Mouse (Mus musculus) urinary bladder, adult 2 months (tissue): Measurements from ENCODE around the gene Zfp616. TPM values are rescaled to one million over a fixed set of nuclear protein-coding genes. Genes with fewer than 3 reads are reported as not detected.

ENCODE experiments used
- DNase-seq: peaks from one replicate; pipeline ENCODE4 v3.0.0; 2022; ENCODE audit warnings: low spot score
- polyA plus RNA-seq: library from polyadenylated mRNA; depleted of rRNA; stranded (reverse); fragments of >200 nt; gene quantifications from 2 replicates; pipeline ENCODE4 v1.2.3, GENCODE M21; 2012; rRNA removed

Gene Zfp616
- polyA plus RNA-seq, result not detected in 2 replicates

GRCm38 (mm10) chr11:74069655-74070054, at the start of gene Zfp616:
TSS of gene Zfp616 (plus strand) at chr11:74069955.
- DNase-seq, result no peak

- no peak for DNase-seq
Measured at GRCm38 (mm10) chr11:74051347-74051746, 18.4 kb upstream of the Zfp616 start.

- no peak for DNase-seq
Measured at GRCm38 (mm10) chr11:74056451-74056850, 13.3 kb upstream of the Zfp616 start, which contains the start of the genes Olfr139 and Olfr399. TSS of gene Olfr139 (minus strand) at chr11:74056551. TSS of gene Olfr399 (minus strand) at chr11:74056615.

GRCm38 (mm10) chr11:74100724-74101123, 31.0 kb downstream of the Zfp616 start:
- no peak for DNase-seq

GRCm38 (mm10) chr11:74101507-74101906, 31.8 kb downstream of the Zfp616 start:
- no peak for DNase-seq

- no peak for DNase-seq
Measured at GRCm38 (mm10) chr11:74105066-74105465, 35.3 kb downstream of the Zfp616 start.

GRCm38 (mm10) chr11:74113412-74113811, 43.7 kb downstream of the Zfp616 start, which contains the start of gene Olfr401:
TSS of gene Olfr401 (plus strand) at chr11:74113712.
- DNase-seq, result no peak

Other genes with a start within 250 kb of the Zfp616 start
- not detected in 2 replicates for gene Olfr393, start 218.5 kb upstream of the Zfp616 start, polyA plus RNA-seq
- not detected in 2 replicates for gene Olfr394, start 179.2 kb upstream of the Zfp616 start, polyA plus RNA-seq
- not detected in 2 replicates for gene Olfr395, start 160.7 kb upstream of the Zfp616 start, polyA plus RNA-seq
- gene Olfr23, start 133.3 kb upstream of the Zfp616 start, polyA plus RNA-seq, result not detected in 2 replicates
- gene Olfr397, start 109.1 kb upstream of the Zfp616 start, polyA plus RNA-seq, result not detected in 2 replicates
- gene Olfr398, start 79.5 kb upstream of the Zfp616 start, polyA plus RNA-seq, result not detected in 2 replicates
- not detected in 2 replicates for gene Olfr139, start 13.4 kb upstream of the Zfp616 start, polyA plus RNA-seq
- not detected in 2 replicates for gene Olfr399, start 13.3 kb upstream of the Zfp616 start, polyA plus RNA-seq
- not detected in 2 replicates for gene Olfr401, start 43.8 kb downstream of the Zfp616 start, polyA plus RNA-seq
- not detected in 2 replicates for gene Olfr402, start 83.6 kb downstream of the Zfp616 start, polyA plus RNA-seq
- not detected in 2 replicates for gene Olfr403, start 116.3 kb downstream of the Zfp616 start, polyA plus RNA-seq
- not detected in 2 replicates for gene Olfr43, start 141.4 kb downstream of the Zfp616 start, polyA plus RNA-seq
- not detected in 2 replicates for gene Olfr406, start 189.9 kb downstream of the Zfp616 start, polyA plus RNA-seq
- not detected in 2 replicates for gene Olfr59, start 213.8 kb downstream of the Zfp616 start, polyA plus RNA-seq